Mouse (Mus musculus): ENCODE data around the gene Tpbgl. TPM values are rescaled to one million over a fixed set of nuclear protein-coding genes. Genes with fewer than 3 reads are reported as not detected.

The Tpbgl gene
- polyA plus RNA-seq (2012; rRNA removed): 3.8 and 7.2 TPM in 2 replicates

GRCm38 (mm10) chr7:99626376-99627270 lies at the start of gene Tpbgl:
Gene Tpbgl (minus strand): TSS chr7:99627103.
- TF ChIP-seq POLR2A (IDR thresholded peaks at IDR 0.05; ENCODE audit: borderline replicate concordance, extremely low read depth, low read depth, low read length): no peak
- no peak for TF ChIP-seq CTCF (IDR thresholded peaks at IDR 0.05; ENCODE audit: insufficient read depth, low read length)
- Histone ChIP-seq H3K4me1 (ENCODE audit: control insufficient read depth, insufficient read depth, low read length) (peaks cover 6% of the 10 kb centered on the region), H3K4me3 (replicated peaks; ENCODE audit: extremely low read depth, low read depth, low read length) (peak within 1 kb of the TSS; percentile 60)
- DNase-seq: peak; percentile 46
- WGBS: under 1% methylated on average over 81 of the region's 83 CpGs

- no peak overlapping the region for H3K4me3 ChIP-seq (replicated peaks; ENCODE audit: extremely low read depth, low read depth, low read length)
- H3K4me1 ChIP-seq (ENCODE audit: control insufficient read depth, insufficient read depth, low read length): no peaks in the 10 kb centered on the region
- WGBS: 59% methylated on average over 3 of the region's 3 CpGs
- no peak for DNase-seq
- TF ChIP-seq CTCF (IDR thresholded peaks at IDR 0.05; ENCODE audit: insufficient read depth, low read length) (no peak), POLR2A (IDR thresholded peaks at IDR 0.05; ENCODE audit: borderline replicate concordance, extremely low read depth, low read depth, low read length) (no peak)
Observed at GRCm38 (mm10) chr7:99674890-99675289, 48.0 kb upstream of the Tpbgl start.

GRCm38 (mm10) chr7:99674209-99674608 lies 47.3 kb upstream of the Tpbgl start:
- WGBS: 62% methylated on average over 5 of the region's 5 CpGs
- H3K4me1 ChIP-seq (ENCODE audit: control insufficient read depth, insufficient read depth, low read length): no peaks in the 10 kb centered on the region
- no peak overlapping the region for H3K4me3 ChIP-seq (replicated peaks; ENCODE audit: extremely low read depth, low read depth, low read length)
- no peak for DNase-seq
- TF ChIP-seq POLR2A (IDR thresholded peaks at IDR 0.05; ENCODE audit: borderline replicate concordance, extremely low read depth, low read depth, low read length) (no peak), CTCF (IDR thresholded peaks at IDR 0.05; ENCODE audit: insufficient read depth, low read length) (no peak)

GRCm38 (mm10) chr7:99673188-99673587 lies 46.3 kb upstream of the Tpbgl start:
- TF ChIP-seq POLR2A (IDR thresholded peaks at IDR 0.05; ENCODE audit: borderline replicate concordance, extremely low read depth, low read depth, low read length): no peak
- no peak for TF ChIP-seq CTCF (IDR thresholded peaks at IDR 0.05; ENCODE audit: insufficient read depth, low read length)
- 80% methylated on average over 8 of the region's 8 CpGs for WGBS
- no peak overlapping the region for H3K4me3 ChIP-seq (replicated peaks; ENCODE audit: extremely low read depth, low read depth, low read length)
- no peak for DNase-seq
- no peaks in the 10 kb centered on the region for H3K4me1 ChIP-seq (ENCODE audit: control insufficient read depth, insufficient read depth, low read length)

- Histone ChIP-seq H3K4me1 (ENCODE audit: control insufficient read depth, insufficient read depth, low read length) (no peaks in the 10 kb centered on the region), H3K4me3 (replicated peaks; ENCODE audit: extremely low read depth, low read depth, low read length) (no peak overlapping the region)
- TF ChIP-seq CTCF (IDR thresholded peaks at IDR 0.05; ENCODE audit: insufficient read depth, low read length): no peak
- TF ChIP-seq POLR2A (IDR thresholded peaks at IDR 0.05; ENCODE audit: borderline replicate concordance, extremely low read depth, low read depth, low read length): no peak
- no peak for DNase-seq
- WGBS: 68% methylated on average over 9 of the region's 9 CpGs
Observed at GRCm38 (mm10) chr7:99671544-99672435, 44.9 kb upstream of the Tpbgl start.

GRCm38 (mm10) chr7:99670915-99671314 lies 44.0 kb upstream of the Tpbgl start:
- WGBS: 78% methylated on average over 4 of the region's 4 CpGs
- Histone ChIP-seq H3K4me3 (replicated peaks; ENCODE audit: extremely low read depth, low read depth, low read length) (no peak overlapping the region), H3K4me1 (ENCODE audit: control insufficient read depth, insufficient read depth, low read length) (no peaks in the 10 kb centered on the region)
- no peak for DNase-seq
- TF ChIP-seq CTCF (IDR thresholded peaks at IDR 0.05; ENCODE audit: insufficient read depth, low read length) (no peak), POLR2A (IDR thresholded peaks at IDR 0.05; ENCODE audit: borderline replicate concordance, extremely low read depth, low read depth, low read length) (no peak)

GRCm38 (mm10) chr7:99668802-99669201 lies 41.9 kb upstream of the Tpbgl start:
- peak; percentile 24 for DNase-seq
- TF ChIP-seq POLR2A (IDR thresholded peaks at IDR 0.05; ENCODE audit: borderline replicate concordance, extremely low read depth, low read depth, low read length) (no peak), CTCF (IDR thresholded peaks at IDR 0.05; ENCODE audit: insufficient read depth, low read length) (no peak)
- Histone ChIP-seq H3K4me1 (ENCODE audit: control insufficient read depth, insufficient read depth, low read length) (peaks cover 6% of the 10 kb centered on the region; the same call in 1 of the 2 replicates), H3K4me3 (replicated peaks; ENCODE audit: extremely low read depth, low read depth, low read length) (no peak overlapping the region)
- 63% methylated on average over 4 of the region's 4 CpGs for WGBS

- TF ChIP-seq CTCF (IDR thresholded peaks at IDR 0.05; ENCODE audit: insufficient read depth, low read length) (no peak), POLR2A (IDR thresholded peaks at IDR 0.05; ENCODE audit: borderline replicate concordance, extremely low read depth, low read depth, low read length) (no peak)
- H3K4me3 ChIP-seq (replicated peaks; ENCODE audit: extremely low read depth, low read depth, low read length): no peak overlapping the region
- no peak for DNase-seq
- WGBS: 75% methylated on average over 16 of the region's 16 CpGs
- peaks cover 6% of the 10 kb centered on the region; the same call in 1 of the 2 replicates for H3K4me1 ChIP-seq (ENCODE audit: control insufficient read depth, insufficient read depth, low read length)
Observed at GRCm38 (mm10) chr7:99667096-99667495, 40.2 kb upstream of the Tpbgl start.

GRCm38 (mm10) chr7:99665731-99666452 lies 39.0 kb upstream of the Tpbgl start:
- peak; percentile 34 for DNase-seq
- TF ChIP-seq CTCF (IDR thresholded peaks at IDR 0.05; ENCODE audit: insufficient read depth, low read length) (no peak), POLR2A (IDR thresholded peaks at IDR 0.05; ENCODE audit: borderline replicate concordance, extremely low read depth, low read depth, low read length) (no peak)
- Histone ChIP-seq H3K4me3 (replicated peaks; ENCODE audit: extremely low read depth, low read depth, low read length) (no peak overlapping the region), H3K4me1 (ENCODE audit: control insufficient read depth, insufficient read depth, low read length) (peaks cover 6% of the 10 kb centered on the region; the same call in 1 of the 2 replicates)
- 75% methylated on average over 10 of the region's 10 CpGs for WGBS
